Mouse (Mus musculus) effector memory CD4-positive, alpha-beta T cell, adult 5 months (primary cell): ENCODE measurements around the gene Tsga8. TPM values are rescaled to one million over a fixed set of nuclear protein-coding genes. Genes with fewer than 3 reads are reported as not detected.

Source experiments
- polyA plus RNA-seq: library from polyadenylated mRNA; unstranded; fragments of 100-300 nt; shearing (Covaris generic); gene quantifications from one replicate; pipeline ENCODE4 v1.2.1, GENCODE M21; 2017

The Tsga8 gene
- polyA plus RNA-seq = not detected

GRCm38 (mm10) chrX:83487598-83487997 lies at the start of gene Tsga8:
TSS of gene Tsga8 (minus strand) at chrX:83487924.

